Mouse (Mus musculus) hindbrain, embryonic 10.5 days (tissue): ENCODE measurements around the gene Nup188. TPM values are rescaled to one million over a fixed set of nuclear protein-coding genes. Genes with fewer than 3 reads are reported as not detected.

Source experiments
- DNase-seq: peaks from one replicate; pipeline ENCODE4 v3.0.0-alpha.2; 2017; ENCODE audit warnings: low spot score
- H3K27ac ChIP-seq: fragments of 300-500 bp; sonication (generic); 2 replicates; pipeline ENCODE4 v1.5.1; 2016; ENCODE audit warnings: mild to moderate bottlenecking, moderate library complexity
- H3K27me3 ChIP-seq: fragments of 300-500 bp; sonication (generic); 2 replicates; pipeline ENCODE4 v1.6.1; 2016; ENCODE audit warnings: mild to moderate bottlenecking; ENCODE audit not compliant: poor library complexity, insufficient read depth, severe bottlenecking
- H3K36me3 ChIP-seq: fragments of 300-500 bp; sonication (generic); 2 replicates; pipeline ENCODE4 v1.6.1; 2016; ENCODE audit warnings: mild to moderate bottlenecking, moderate library complexity
- H3K4me1 ChIP-seq: fragments of 300-500 bp; sonication (generic); replicated peaks from 2 replicates; pipeline ENCODE4 v1.6.1; 2016; ENCODE audit warnings: mild to moderate bottlenecking
- H3K4me3 ChIP-seq: fragments of 300-500 bp; sonication (generic); 2 replicates; pipeline ENCODE4 v1.5.1; 2016; ENCODE audit warnings: mild to moderate bottlenecking, moderate library complexity
- H3K9me3 ChIP-seq: fragments of 300-500 bp; sonication (generic); 2 replicates; pipeline ENCODE4 v1.6.1; 2016; ENCODE audit warnings: mild to moderate bottlenecking, moderate library complexity
- WGBS: fragments of 180-500 bp; shearing (Covaris S2); methylation state at CpG from one replicate; pipeline ENCODE4 v1.1.7; 2016; 5-methylcytosine and 5-hydroxymethylcytosine counted together
- polyA plus RNA-seq: library from polyadenylated mRNA; unstranded; fragments of >200 nt; fragmentation: Nextera tagmentation; extraction: Ambion mirVana; gene quantifications from 2 replicates; pipeline ENCODE4 v1.2.1, GENCODE M21; 2016

The Nup188 gene
- polyA plus RNA-seq, 1 experiment from 2014 or later: 62.6 TPM

- DNase-seq: no peak
- WGBS: 93% methylated on average over 15 of the region's 15 CpGs
- no peak overlapping the region; the same call in 1 of the 2 replicates for H3K27ac ChIP-seq
These were observed 26.8 kb upstream of the Nup188 start for GRCm38 (mm10) chr2:30259131-30260064.

GRCm38 (mm10) chr2:30261064-30261736 lies 25.0 kb upstream of the Nup188 start:
- H3K4me3 ChIP-seq: no peak overlapping the region
- no peak for DNase-seq
- no peaks in the 10 kb centered on the region for H3K9me3 ChIP-seq
- H3K27me3 ChIP-seq: no peaks in the 10 kb centered on the region
- WGBS: 90% methylated on average over 4 of the region's 4 CpGs
- H3K36me3 ChIP-seq: peaks cover 100% of the 10 kb centered on the region
- H3K4me1 ChIP-seq: peaks cover 22% of the 10 kb centered on the region
- no peak overlapping the region for H3K27ac ChIP-seq

More at GRCm38 (mm10) chr2:30259131-30260064, 26.8 kb upstream of the Nup188 start:
- Histone ChIP-seq H3K9me3 (no peaks in the 10 kb centered on the region), H3K4me3 (no peak overlapping the region), H3K27me3 (no peaks in the 10 kb centered on the region), H3K4me1 (peaks cover 8% of the 10 kb centered on the region; the same call in 1 of the 2 replicates), H3K36me3 (peaks cover 100% of the 10 kb centered on the region)

- H3K36me3 ChIP-seq: peaks cover 96% of the 10 kb centered on the region
- DNase-seq: no peak
- no peaks in the 10 kb centered on the region for H3K9me3 ChIP-seq
- H3K27ac ChIP-seq: no peak overlapping the region; the same call in 1 of the 2 replicates
- no peak overlapping the region for H3K4me3 ChIP-seq
- H3K4me1 ChIP-seq: peaks cover 32% of the 10 kb centered on the region
- WGBS: 91% methylated on average over 18 of the region's 18 CpGs
- no peaks in the 10 kb centered on the region for H3K27me3 ChIP-seq
These were observed 24.0 kb upstream of the Nup188 start for GRCm38 (mm10) chr2:30261921-30262839.

- WGBS: 79% methylated on average over 4 of the region's 4 CpGs
These were observed 23.3 kb upstream of the Nup188 start for GRCm38 (mm10) chr2:30262840-30263441.

GRCm38 (mm10) chr2:30263811-30264210 lies 22.4 kb upstream of the Nup188 start:
- Histone ChIP-seq H3K27ac (no peak overlapping the region), H3K4me3 (no peak overlapping the region), H3K27me3 (no peaks in the 10 kb centered on the region), H3K9me3 (no peaks in the 10 kb centered on the region), H3K4me1 (peaks cover 36% of the 10 kb centered on the region), H3K36me3 (peaks cover 86% of the 10 kb centered on the region)
- WGBS: 93% methylated on average over 6 of the region's 6 CpGs
- DNase-seq: no peak

More at GRCm38 (mm10) chr2:30262840-30263441, 23.3 kb upstream of the Nup188 start:
- DNase-seq: no peak
- Histone ChIP-seq H3K36me3 (peaks cover 94% of the 10 kb centered on the region), H3K27ac (no peak overlapping the region), H3K27me3 (no peaks in the 10 kb centered on the region), H3K4me1 (peaks cover 32% of the 10 kb centered on the region), H3K9me3 (no peaks in the 10 kb centered on the region), H3K4me3 (no peak overlapping the region)

GRCm38 (mm10) chr2:30264671-30265519 lies 21.3 kb upstream of the Nup188 start:
- no peak for DNase-seq
- Histone ChIP-seq H3K27me3 (no peaks in the 10 kb centered on the region), H3K4me1 (peaks cover 36% of the 10 kb centered on the region), H3K27ac (peak overlapping the region; percentile 76), H3K36me3 (peaks cover 75% of the 10 kb centered on the region), H3K9me3 (no peaks in the 10 kb centered on the region), H3K4me3 (no peak overlapping the region)
- 84% methylated on average over 7 of the region's 7 CpGs for WGBS

GRCm38 (mm10) chr2:30265767-30266253 lies 20.4 kb upstream of the Nup188 start, which contains the start of gene Phyhd1:
TSS of gene Phyhd1 (plus strand) at chr2:30266203.
- peaks cover 66% of the 10 kb centered on the region for H3K36me3 ChIP-seq
- no peak for DNase-seq
- H3K27ac ChIP-seq: peak within 1 kb of the TSS; percentile 76
- peaks cover 36% of the 10 kb centered on the region for H3K4me1 ChIP-seq
- no peaks in the 10 kb centered on the region for H3K9me3 ChIP-seq
- peak within 1 kb of the TSS; percentile 20; the same call in 1 of the 2 replicates for H3K4me3 ChIP-seq
- no peaks in the 10 kb centered on the region for H3K27me3 ChIP-seq
- 44% methylated on average over 5 of the region's 5 CpGs for WGBS

GRCm38 (mm10) chr2:30266392-30266941 lies 19.7 kb upstream of the Nup188 start:
- peaks cover 59% of the 10 kb centered on the region for H3K36me3 ChIP-seq

GRCm38 (mm10) chr2:30267466-30267865 lies 18.7 kb upstream of the Nup188 start:
- Histone ChIP-seq H3K4me3 (no peak overlapping the region), H3K27me3 (no peaks in the 10 kb centered on the region)

More at GRCm38 (mm10) chr2:30266392-30266941, 19.7 kb upstream of the Nup188 start:
- WGBS: 26% methylated on average over 4 of the region's 4 CpGs
- Histone ChIP-seq H3K4me3 (peak overlapping the region; percentile 20; the same call in 1 of the 2 replicates), H3K9me3 (no peaks in the 10 kb centered on the region), H3K4me1 (peaks cover 34% of the 10 kb centered on the region), H3K27ac (peak overlapping the region; percentile 76), H3K27me3 (no peaks in the 10 kb centered on the region)
- DNase-seq: no peak

GRCm38 (mm10) chr2:30268371-30268770 lies 17.8 kb upstream of the Nup188 start:
- Histone ChIP-seq H3K27me3 (no peaks in the 10 kb centered on the region), H3K9me3 (no peaks in the 10 kb centered on the region), H3K27ac (no peak overlapping the region), H3K4me1 (peaks cover 29% of the 10 kb centered on the region), H3K36me3 (peaks cover 40% of the 10 kb centered on the region), H3K4me3 (no peak overlapping the region)
- 60% methylated on average over 4 of the region's 4 CpGs for WGBS
- DNase-seq: no peak

More at GRCm38 (mm10) chr2:30267466-30267865, 18.7 kb upstream of the Nup188 start:
- 95% methylated on average over 2 of the region's 2 CpGs for WGBS
- Histone ChIP-seq H3K27ac (no peak overlapping the region), H3K36me3 (peaks cover 49% of the 10 kb centered on the region), H3K9me3 (no peaks in the 10 kb centered on the region), H3K4me1 (peaks cover 29% of the 10 kb centered on the region)
- no peak for DNase-seq
